8 mouse cellular contexts compared by ENCODE assay signal in the genomic region with DNA sequence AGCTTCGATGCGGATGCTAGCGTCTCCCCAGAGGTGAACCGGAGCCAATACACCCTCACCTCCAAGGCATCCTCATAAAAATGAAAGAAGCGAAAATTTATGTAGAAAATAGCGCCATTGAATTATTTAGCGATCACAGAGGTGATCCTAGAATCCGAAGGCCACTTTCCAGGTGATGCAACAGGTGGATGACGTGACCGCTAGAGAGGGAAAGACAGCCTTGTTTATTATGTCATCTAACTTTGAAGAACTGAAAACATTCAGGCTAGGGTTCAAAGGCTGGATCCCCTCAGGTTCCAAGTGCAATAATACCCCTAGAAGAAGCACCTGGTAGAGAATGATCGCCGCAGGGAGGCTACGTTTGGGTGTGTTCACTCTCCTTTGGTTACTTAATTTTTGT. TPM values are rescaled to one million over a fixed set of nuclear protein-coding genes. Genes with fewer than 3 reads are reported as not detected.
DNase-seq lines count a peak whose midpoint lies in the region; ATAC-seq and TF ChIP-seq lines count a peak whose summit lies in the region.

No protein-coding gene starts in this region.

- peaks cover 3% of the 10 kb centered on the region; the same call in 1 of the 2 replicates for H3K9me3 ChIP-seq in ES-Bruce4 (replicated peaks; ENCODE audit: control insufficient read depth, insufficient read depth, low read length, poor library complexity, severe bottlenecking)
- no peaks in the 10 kb centered on the region for H3K9me3 ChIP-seq in embryonic facial prominence, embryonic 11.5 days (replicated peaks; ENCODE audit: control insufficient read depth, low read length)
- H3K9me3 ChIP-seq in intestine, embryonic 16.5 days (ENCODE audit: control insufficient read depth, low read length), result no peaks in the 10 kb centered on the region
- no peaks in the 10 kb centered on the region for H3K9me3 ChIP-seq in lung, embryonic 15.5 days
- H3K9me3 ChIP-seq in stomach, embryonic 14.5 days (ENCODE audit: control insufficient read depth, low read depth, low read length), result no peaks in the 10 kb centered on the region

- peak overlapping the region; percentile 44 for H3K4me2 ChIP-seq in embryonic facial prominence, embryonic 11.5 days (ENCODE audit: low read depth, low read length)
- peak overlapping the region; percentile 53 for H3K4me2 ChIP-seq in intestine, embryonic 16.5 days (ENCODE audit: low read depth, low read length)
- peak overlapping the region; percentile 65 for H3K4me2 ChIP-seq in lung, embryonic 15.5 days
- H3K4me2 ChIP-seq in stomach, embryonic 14.5 days (replicated peaks; ENCODE audit: low read depth, low read length), result peak overlapping the region; percentile 49

- H3K79me3 ChIP-seq in C2C12 (ENCODE audit: low read depth), result peaks cover 30% of the 10 kb centered on the region

- peak overlapping the region; percentile 32 for H3ac ChIP-seq in C2C12 (ENCODE audit: control insufficient read depth, insufficient read length, low read depth)

- H3K79me2 ChIP-seq in C2C12 (ENCODE audit: control insufficient read depth, insufficient read depth), result peaks cover 53% of the 10 kb centered on the region

- TF ChIP-seq CTCF in C2C12 (IDR thresholded peaks at IDR 0.05; ENCODE audit: control insufficient read depth, insufficient read depth, insufficient read length), result no peak
- no peak for TF ChIP-seq CTCF in ES-Bruce4 (IDR thresholded peaks at IDR 0.05; ENCODE audit: low read depth, low read length)

- no peak for TF ChIP-seq POLR2A in ES-Bruce4 (IDR thresholded peaks at IDR 0.05; ENCODE audit: insufficient read depth, low read length)

- H3K9ac ChIP-seq in ES-Bruce4 (ENCODE audit: low read depth, poor library complexity, severe bottlenecking), result peak overlapping the region; percentile 70
- no peak overlapping the region for H3K9ac ChIP-seq in embryonic facial prominence, embryonic 11.5 days (replicated peaks; ENCODE audit: low read length)
- peak overlapping the region; percentile 45; the same call in 1 of the 2 replicates for H3K9ac ChIP-seq in intestine, embryonic 16.5 days (ENCODE audit: low read depth, low read length)
- peak overlapping the region; percentile 14; the same call in 1 of the 2 replicates for H3K9ac ChIP-seq in lung, embryonic 15.5 days
- H3K9ac ChIP-seq in stomach, embryonic 14.5 days (replicated peaks; ENCODE audit: low read depth, low read length), result peak overlapping the region; percentile 18

- no peak overlapping the region for H3K27ac ChIP-seq in ES-Bruce4 (ENCODE audit: insufficient read depth, low read length)
- no peak overlapping the region for H3K27ac ChIP-seq in embryonic facial prominence, embryonic 11.5 days (replicated peaks; ENCODE audit: low read depth, low read length)
- H3K27ac ChIP-seq in intestine, embryonic 16.5 days (ENCODE audit: low read length), result no peak overlapping the region
- H3K27ac ChIP-seq in lung, embryonic 15.5 days, result no peak overlapping the region
- H3K27ac ChIP-seq in stomach, embryonic 14.5 days (ENCODE audit: low read length), result no peak overlapping the region

- H3K36me3 ChIP-seq in C2C12 (ENCODE audit: control insufficient read depth, insufficient read depth) (no peaks in the 10 kb centered on the region), ES-Bruce4 (ENCODE audit: control insufficient read depth, insufficient read depth, low read length, poor library complexity, severe bottlenecking) (no peaks in the 10 kb centered on the region)
- no peaks in the 10 kb centered on the region for H3K36me3 ChIP-seq in embryonic facial prominence, embryonic 11.5 days (replicated peaks; ENCODE audit: control insufficient read depth, insufficient read depth, low read depth, low read length)
- no peaks in the 10 kb centered on the region for H3K36me3 ChIP-seq in intestine, embryonic 16.5 days (ENCODE audit: control insufficient read depth, insufficient read depth, low read length)
- H3K36me3 ChIP-seq in lung, embryonic 15.5 days, result no peaks in the 10 kb centered on the region
- H3K36me3 ChIP-seq in stomach, embryonic 14.5 days (ENCODE audit: control insufficient read depth, insufficient read depth, low read length), result no peaks in the 10 kb centered on the region

- peak; percentile 1 for DNase-seq in embryonic facial prominence, embryonic 11.5 days (ENCODE audit: low spot score)
- no peak for DNase-seq in layer of hippocampus, adult 8-10 months (ENCODE audit: low spot score in 2 of 2)
- no peak for DNase-seq in left cerebral cortex, adult 11 months (ENCODE audit: low spot score)

- H3K4me1 ChIP-seq in ES-Bruce4 (ENCODE audit: control insufficient read depth, insufficient read depth, low read length), result no peaks in the 10 kb centered on the region
- H3K4me1 ChIP-seq in embryonic facial prominence, embryonic 11.5 days (ENCODE audit: control insufficient read depth, insufficient read depth, low read length), result 0 out of 2 replicates have a peak, but pooled peaks cover 2% of the 10 kb centered on the region
- peaks cover 5% of the 10 kb centered on the region; the same call in 1 of the 2 replicates for H3K4me1 ChIP-seq in intestine, embryonic 16.5 days (ENCODE audit: control insufficient read depth, insufficient read depth, low read length)
- H3K4me1 ChIP-seq in lung, embryonic 15.5 days, result peaks cover 10% of the 10 kb centered on the region; the same call in 1 of the 2 replicates
- H3K4me1 ChIP-seq in stomach, embryonic 14.5 days (ENCODE audit: control insufficient read depth, insufficient read depth, low read length), result peaks cover 8% of the 10 kb centered on the region; the same call in 1 of the 2 replicates

- H3K27me3 ChIP-seq in C2C12 (ENCODE audit: control insufficient read depth, insufficient read depth, insufficient read length) (no peaks in the 10 kb centered on the region), ES-Bruce4 (ENCODE audit: control insufficient read depth, insufficient read depth, low read length, poor library complexity, severe bottlenecking) (no peaks in the 10 kb centered on the region)
- H3K27me3 ChIP-seq in embryonic facial prominence, embryonic 11.5 days (ENCODE audit: control insufficient read depth, insufficient read depth, low read length), result no peaks in the 10 kb centered on the region
- no peaks in the 10 kb centered on the region for H3K27me3 ChIP-seq in intestine, embryonic 16.5 days (replicated peaks; ENCODE audit: control insufficient read depth, insufficient read depth, low read length)
- no peaks in the 10 kb centered on the region for H3K27me3 ChIP-seq in lung, embryonic 15.5 days
- H3K27me3 ChIP-seq in stomach, embryonic 14.5 days (ENCODE audit: control insufficient read depth, insufficient read depth, low read length), result no peaks in the 10 kb centered on the region

- 7% methylated on average over 13 of the region's 13 CpGs for WGBS in embryonic facial prominence, embryonic 11.5 days
- 4% methylated on average over 13 of the region's 13 CpGs for WGBS in intestine, embryonic 16.5 days
- WGBS in lung, embryonic 15.5 days, result 11% methylated on average over 13 of the region's 13 CpGs
- 9% methylated on average over 13 of the region's 13 CpGs for WGBS in stomach, embryonic 14.5 days

- no peak for ATAC-seq in embryonic facial prominence, embryonic 11.5 days (replicated peaks; ENCODE audit: insufficient number of reproducible peaks, low FRiP score, low TSS enrichment, low read depth)
- no peak for ATAC-seq in intestine, embryonic 16.5 days
- ATAC-seq in lung, embryonic 15.5 days (ENCODE audit: borderline replicate concordance, extremely low read depth, low FRiP score, low TSS enrichment), result no peak
- no peak for ATAC-seq in stomach, embryonic 14.5 days (ENCODE audit: insufficient number of reproducible peaks, insufficient read depth, low FRiP score, low read depth)

- TF ChIP-seq EP300 in ES-Bruce4 (IDR thresholded peaks at IDR 0.05; ENCODE audit: insufficient read depth, low read depth, low read length), result no peak

- H3K4me3 ChIP-seq in C2C12 (ENCODE audit: insufficient read depth, poor library complexity, severe bottlenecking) (peak overlapping the region; percentile 32), ES-Bruce4 (ENCODE audit: low read depth, low read length) (peak overlapping the region; percentile 86)
- H3K4me3 ChIP-seq in embryonic facial prominence, embryonic 11.5 days (ENCODE audit: low read depth, low read length), result peak overlapping the region; percentile 30
- H3K4me3 ChIP-seq in intestine, embryonic 16.5 days (ENCODE audit: low read length), result peak overlapping the region; percentile 39
- H3K4me3 ChIP-seq in lung, embryonic 15.5 days, result peak overlapping the region; percentile 40
- H3K4me3 ChIP-seq in stomach, embryonic 14.5 days (ENCODE audit: low read depth, low read length), result peak overlapping the region; percentile 26

TF ChIP-seq in C2C12, 6 proteins besides CTCF, POLR2A, EP300 and RAD21:
- TF ChIP-seq CEBPB (IDR thresholded peaks at IDR 0.05; ENCODE audit: low read depth) (no peak), MYOG (IDR thresholded peaks at IDR 0.05; ENCODE audit: control insufficient read depth, extremely low read depth, insufficient read length) (no peak), MAX (IDR thresholded peaks at IDR 0.05) (no peak)

RNA-seq across cellular contexts. Expression of a gene that starts 1.2 kb away (rescaled TPM):
- polyA plus RNA-seq in C2C12 (2012; fragmentation: generic; extraction: Trizol), result 10.1 TPM
- polyA plus RNA-seq in ES-Bruce4 (2011; ENCODE audit: insufficient read depth, insufficient read length, low read depth, missing spikeins), result 30.7 and 32.5 TPM in 2 replicates
- 15.9 and 17.8 TPM in 2 replicates for polyA plus RNA-seq in embryonic facial prominence, embryonic 11.5 days (2014; fragmentation: Nextera tagmentation; extraction: Ambion mirVana)
- 16.4 and 20.4 TPM in 2 replicates for polyA plus RNA-seq in intestine, embryonic 16.5 days (2015; fragmentation: Nextera tagmentation; extraction: Ambion mirVana)
- 20.7 and 22.8 TPM in 2 replicates for polyA plus RNA-seq in lung, embryonic 15.5 days (2015; fragmentation: Nextera tagmentation; extraction: Ambion mirVana)
- polyA plus RNA-seq in stomach, embryonic 14.5 days (2014; fragmentation: Nextera tagmentation; extraction: Ambion mirVana), result 27.1 and 29.3 TPM in 2 replicates
- total RNA-seq in layer of hippocampus, adult 8-10 months (2022), result 10 to 100 TPM; 15.2 to 18.2 (median 17.6) TPM

Comparison
In these comparisons a context has a peak if more than half of its experiments do, and no peak if none do; other contexts are left out.
1. H3K4me3 ChIP-seq: peak in every context shown above with its lines; median percentile 86 in ES-Bruce4; 40 in lung, embryonic 15.5 days; 39 in intestine, embryonic 16.5 days; 32 in C2C12; 30 in embryonic facial prominence, embryonic 11.5 days; 26 in stomach, embryonic 14.5 days.